Mouse (Mus musculus) spleen, postnatal 14 days (tissue): Measurements from ENCODE around the gene Sirpa.

Experiments
- DNase-seq, 2 experiments: peaks; one replicate each; pipeline ENCODE4 v3.0.0; 2021 to 2022; ENCODE audit warnings: low spot score in 2 of 2

The Sirpa gene

GRCm38 (mm10) chr2:129592459-129593140 is at the start of gene Sirpa:
Sirpa (plus strand) TSS chr2:129592835.
- DNase-seq = peak; percentile 23 to 29

GRCm38 (mm10) chr2:129544448-129544847 is 48.2 kb upstream of the Sirpa start:
- no peak for DNase-seq

GRCm38 (mm10) chr2:129544919-129545318 is 47.7 kb upstream of the Sirpa start:
- no peak for DNase-seq

GRCm38 (mm10) chr2:129545596-129545995 is 47.0 kb upstream of the Sirpa start:
- no peak for DNase-seq

GRCm38 (mm10) chr2:129546772-129547171 is 45.9 kb upstream of the Sirpa start:
- DNase-seq = no peak

- no peak for DNase-seq
Observed at GRCm38 (mm10) chr2:129549537-129550135, 43.0 kb upstream of the Sirpa start.

- no peak for DNase-seq
Observed at GRCm38 (mm10) chr2:129550781-129551180, 41.9 kb upstream of the Sirpa start.

- no peak for DNase-seq
Observed at GRCm38 (mm10) chr2:129556081-129556480, 36.6 kb upstream of the Sirpa start.

GRCm38 (mm10) chr2:129558008-129558874 is 34.4 kb upstream of the Sirpa start:
- no peak for DNase-seq

GRCm38 (mm10) chr2:129558875-129559219 is 33.8 kb upstream of the Sirpa start:
- DNase-seq = no peak

GRCm38 (mm10) chr2:129561796-129562195 is 30.8 kb upstream of the Sirpa start:
- no peak for DNase-seq

- DNase-seq = no peak
Observed at GRCm38 (mm10) chr2:129563944-129564709, 28.5 kb upstream of the Sirpa start.

- no peak for DNase-seq
Observed at GRCm38 (mm10) chr2:129569120-129569519, 23.5 kb upstream of the Sirpa start.

- no peak for DNase-seq
Observed at GRCm38 (mm10) chr2:129569556-129569955, 23.1 kb upstream of the Sirpa start.

- no peak for DNase-seq
Observed at GRCm38 (mm10) chr2:129573701-129574273, 18.8 kb upstream of the Sirpa start.

- DNase-seq = no peak
Observed at GRCm38 (mm10) chr2:129574395-129575046, 18.1 kb upstream of the Sirpa start.

GRCm38 (mm10) chr2:129575113-129575512 is 17.5 kb upstream of the Sirpa start:
- no peak for DNase-seq

- DNase-seq = no peak
Observed at GRCm38 (mm10) chr2:129576611-129577447, 15.8 kb upstream of the Sirpa start.

- DNase-seq = no peak
Observed at GRCm38 (mm10) chr2:129580656-129581055, 12.0 kb upstream of the Sirpa start.

- DNase-seq = no peak
Observed at GRCm38 (mm10) chr2:129581826-129582225, 10.8 kb upstream of the Sirpa start.
